Mouse (Mus musculus) thymus, postnatal 4 days (tissue): ENCODE data around the gene Phldb3.

Experiments used
- DNase-seq: peaks from one replicate; pipeline ENCODE4 v3.0.0; 2021

The Phldb3 gene

GRCm38 (mm10) chr7:24637046-24637445 lies 26.5 kb downstream of the Phldb3 start:
- DNase-seq = no peak

- DNase-seq = peak; percentile 43
Measured at GRCm38 (mm10) chr7:24638026-24638856, 27.7 kb downstream of the Phldb3 start.

- no peak for DNase-seq
Measured at GRCm38 (mm10) chr7:24640450-24640849, 29.9 kb downstream of the Phldb3 start.

GRCm38 (mm10) chr7:24642491-24642890 lies 31.9 kb downstream of the Phldb3 start:
- peak; percentile 84 for DNase-seq

- no peak for DNase-seq
Measured at GRCm38 (mm10) chr7:24644492-24644891, 33.9 kb downstream of the Phldb3 start.

- DNase-seq = no peak
Measured at GRCm38 (mm10) chr7:24644996-24645395, 34.4 kb downstream of the Phldb3 start.

GRCm38 (mm10) chr7:24646486-24646885 lies 35.9 kb downstream of the Phldb3 start:
- no peak for DNase-seq

GRCm38 (mm10) chr7:24653681-24654080 lies 43.1 kb downstream of the Phldb3 start:
- DNase-seq = peak; percentile 76

GRCm38 (mm10) chr7:24659737-24660357 lies 49.3 kb downstream of the Phldb3 start:
- no peak for DNase-seq

GRCm38 (mm10) chr7:24661118-24661904 lies 50.7 kb downstream of the Phldb3 start:
- DNase-seq = peak; percentile 54

GRCm38 (mm10) chr7:24662575-24662974 lies 52.0 kb downstream of the Phldb3 start:
- DNase-seq = peak; percentile 93

GRCm38 (mm10) chr7:24664301-24664700 lies 53.7 kb downstream of the Phldb3 start:
- DNase-seq = no peak

- no peak for DNase-seq
Measured at GRCm38 (mm10) chr7:24664959-24665358, 54.4 kb downstream of the Phldb3 start.

- no peak for DNase-seq
Measured at GRCm38 (mm10) chr7:24671944-24672439, 61.4 kb downstream of the Phldb3 start.

GRCm38 (mm10) chr7:24676575-24676974 lies 66.0 kb downstream of the Phldb3 start, which contains the start of gene Tex101:
Gene Tex101 (minus strand): TSS chr7:24676675.
- DNase-seq = no peak
